Mouse (Mus musculus) cerebellum, adult 2 months (tissue): ENCODE results near the gene Bysl. TPM values are rescaled to one million over a fixed set of nuclear protein-coding genes. Genes with fewer than 3 reads are reported as not detected.

ENCODE experiments used
- DNase-seq, 2 experiments: peaks; one replicate each; pipeline ENCODE4 v3.0.0; 2021
- H3K27ac ChIP-seq: fragments of 200-500 bp; 2 replicates; pipeline ENCODE4 v1.5.1; 2012; ENCODE audit warnings: low read length, control low read depth, inconsistent platforms; ENCODE audit not compliant: insufficient read depth
- H3K27me3 ChIP-seq: fragments of 200-500 bp; 2 replicates; pipeline ENCODE4 v1.6.1; 2012; ENCODE audit warnings: inconsistent platforms, mild to moderate bottlenecking, low read length, moderate library complexity; ENCODE audit not compliant: control insufficient read depth, insufficient read depth
- H3K4me1 ChIP-seq: fragments of 200-500 bp; 2 replicates; pipeline ENCODE4 v1.6.1; 2011; ENCODE audit warnings: low read length; ENCODE audit not compliant: control insufficient read depth, insufficient read depth
- H3K4me3 ChIP-seq: fragments of 200-500 bp; replicated peaks from 2 replicates; pipeline ENCODE3; 2011; ENCODE audit warnings: mild to moderate bottlenecking, low read depth, low read length, control low read depth; ENCODE audit not compliant: insufficient read depth
- CTCF ChIP-seq: fragments of 200-500 bp; IDR thresholded peaks from 2 replicates; pipeline ENCODE4 v1.5.1; 2011; ENCODE audit warnings: low read depth, mild to moderate bottlenecking, control low read depth, low read length, moderate library complexity, borderline replicate concordance; ENCODE audit not compliant: insufficient read depth
- POLR2A ChIP-seq: fragments of 200-500 bp; IDR thresholded peaks from 2 replicates; pipeline ENCODE4 v1.6.1; 2011; ENCODE audit warnings: low read length, control low read depth, borderline replicate concordance; ENCODE audit not compliant: insufficient read depth
- WGBS: fragments of 180-500 bp; shearing (Covaris S2); methylation state at CpG from one replicate; pipeline ENCODE4 v1.1.7; 2018; 5-methylcytosine and 5-hydroxymethylcytosine counted together
- polyA plus RNA-seq: library from polyadenylated mRNA; depleted of rRNA; stranded (reverse); fragments of >200 nt; gene quantifications from 2 replicates; pipeline ENCODE4 v1.2.3, GENCODE M21; 2012

Gene Bysl
- polyA plus RNA-seq, 1 experiment: 14.9 TPM

DNA sequence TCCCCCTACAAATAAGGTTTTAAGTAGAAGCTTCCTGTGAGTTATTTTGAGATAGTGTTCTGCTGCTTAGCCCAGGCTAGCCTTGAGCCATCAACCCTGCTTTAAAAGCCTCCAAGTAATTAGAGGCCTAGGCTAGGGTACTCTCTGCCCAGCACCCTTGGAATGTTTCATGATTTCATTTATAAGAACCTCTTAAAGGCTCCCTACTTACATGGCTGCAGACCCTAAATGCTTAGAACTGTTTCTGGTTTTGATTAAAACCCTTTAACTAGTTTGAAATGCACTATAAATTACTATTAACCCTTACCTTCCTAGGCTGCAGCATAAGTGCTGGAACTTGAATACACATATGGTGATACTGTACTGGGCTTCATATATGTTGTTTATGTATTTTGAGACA, 38.9 kb downstream of the Bysl start:
- no peak for TF ChIP-seq CTCF
- TF ChIP-seq POLR2A: no peak
- DNase-seq: no peak
- Histone ChIP-seq H3K27ac (no peak overlapping the region), H3K4me1 (no peaks in the 10 kb centered on the region), H3K27me3 (no peaks in the 10 kb centered on the region), H3K4me3 (no peak overlapping the region)

DNA sequence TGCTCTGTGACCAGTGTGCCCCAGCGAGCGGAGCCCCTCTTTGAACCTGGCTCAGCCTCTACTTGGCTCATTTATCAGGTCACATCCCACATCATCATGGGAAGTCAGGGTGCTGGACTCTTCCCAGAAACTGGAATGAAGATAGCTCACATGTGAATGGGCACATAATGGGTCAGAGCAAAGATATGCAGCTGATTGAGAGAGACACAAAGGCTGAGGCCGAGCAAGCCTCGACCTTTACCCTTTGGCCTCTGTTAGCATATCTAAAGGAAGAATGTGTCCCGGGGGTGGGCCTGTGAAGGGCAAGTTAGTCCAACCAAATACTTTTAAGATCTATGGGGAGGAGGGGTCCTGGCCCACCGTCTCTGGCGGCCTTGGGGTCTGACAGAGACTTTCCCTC, 39.7 kb downstream of the Bysl start:
- no peak for TF ChIP-seq POLR2A
- TF ChIP-seq CTCF: no peak
- WGBS: 26% methylated on average over 7 of the region's 7 CpGs
- no peak overlapping the region for H3K27ac ChIP-seq
- H3K27me3 ChIP-seq: no peaks in the 10 kb centered on the region
- H3K4me3 ChIP-seq: no peak overlapping the region
- DNase-seq: no peak
- no peaks in the 10 kb centered on the region for H3K4me1 ChIP-seq

DNA sequence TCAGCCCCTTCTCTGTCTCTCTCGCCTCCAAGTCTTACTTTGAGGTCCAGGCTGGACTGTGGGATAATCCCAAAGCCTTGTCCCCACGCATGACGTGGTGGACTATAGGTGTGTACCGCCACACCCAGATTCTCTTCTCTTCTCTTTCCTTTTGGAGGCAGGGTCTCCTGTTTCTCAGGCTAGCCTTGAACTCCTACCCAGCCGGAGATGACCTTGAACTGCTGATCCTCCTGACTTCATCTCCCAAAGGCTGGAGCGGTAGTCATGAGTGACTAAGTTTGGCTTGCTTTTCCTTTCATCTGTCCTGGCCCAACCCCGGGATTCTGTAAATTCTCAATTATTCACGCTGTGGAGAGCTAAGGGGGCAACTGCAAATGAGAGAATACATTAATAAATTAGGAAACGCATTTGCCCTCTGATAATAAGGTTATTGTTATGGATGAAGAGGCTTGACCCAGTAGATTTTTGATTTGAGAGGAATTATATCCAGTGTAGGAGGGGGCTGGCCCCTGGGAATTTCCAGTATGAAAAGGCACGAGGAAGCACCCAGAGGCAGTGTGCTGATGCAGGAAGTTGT, 42.3 kb downstream of the Bysl start:
- Histone ChIP-seq H3K4me3 (no peak overlapping the region), H3K27ac (no peak overlapping the region), H3K27me3 (no peaks in the 10 kb centered on the region), H3K4me1 (no peaks in the 10 kb centered on the region)
- WGBS: 35% methylated on average over 10 of the region's 10 CpGs
- DNase-seq: no peak
- no peak for TF ChIP-seq POLR2A
- no peak for TF ChIP-seq CTCF

DNA sequence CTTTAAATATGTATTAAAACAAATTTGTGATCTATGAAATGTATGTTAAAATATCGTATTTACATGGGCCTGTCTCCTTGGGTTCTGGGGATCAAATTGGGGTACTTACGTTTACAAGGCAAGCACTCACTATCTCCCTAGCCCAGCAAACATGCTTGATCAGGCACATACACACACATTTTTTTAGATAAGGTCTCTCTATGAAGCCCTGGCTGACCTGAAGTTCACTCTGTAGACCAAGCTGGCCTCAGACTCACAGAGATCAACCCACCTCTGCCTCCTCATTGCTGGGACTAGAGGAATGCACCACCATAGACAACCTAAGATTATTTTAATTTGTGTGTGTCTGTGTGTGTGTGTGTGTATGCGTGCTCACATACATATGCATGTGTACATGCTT, 42.9 kb downstream of the Bysl start:
- no peak overlapping the region for H3K4me3 ChIP-seq
- no peaks in the 10 kb centered on the region for H3K4me1 ChIP-seq
- no peak for DNase-seq
- TF ChIP-seq CTCF: no peak
- no peak for TF ChIP-seq POLR2A
- H3K27me3 ChIP-seq: no peaks in the 10 kb centered on the region
- 92% methylated on average over 3 of the region's 3 CpGs for WGBS
- H3K27ac ChIP-seq: no peak overlapping the region

DNA sequence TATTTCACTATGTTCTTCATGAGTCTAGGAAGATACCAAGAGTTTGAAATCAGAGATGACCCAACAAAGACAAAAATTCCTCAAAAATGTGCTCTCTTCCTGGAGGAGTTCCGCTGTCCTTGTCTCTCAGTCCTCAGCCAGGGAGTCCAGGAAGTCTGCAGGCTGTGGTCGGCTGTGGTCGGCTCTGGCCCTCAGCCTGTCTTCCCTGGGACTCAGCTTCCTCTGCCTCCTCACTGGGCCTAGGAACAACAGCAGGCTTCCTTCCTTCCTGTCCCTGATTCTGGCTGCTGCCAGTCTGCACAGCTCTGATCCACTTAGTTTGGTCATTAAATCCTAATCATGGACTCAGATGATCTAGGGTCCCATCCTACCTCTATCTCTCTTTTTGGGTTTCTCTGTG, 44.0 kb downstream of the Bysl start:
- DNase-seq: no peak
- no peaks in the 10 kb centered on the region for H3K4me1 ChIP-seq
- H3K4me3 ChIP-seq: no peak overlapping the region
- H3K27me3 ChIP-seq: no peaks in the 10 kb centered on the region
- WGBS: 66% methylated on average over 3 of the region's 3 CpGs
- no peak for TF ChIP-seq POLR2A
- TF ChIP-seq CTCF: no peak
- no peak overlapping the region for H3K27ac ChIP-seq

DNA sequence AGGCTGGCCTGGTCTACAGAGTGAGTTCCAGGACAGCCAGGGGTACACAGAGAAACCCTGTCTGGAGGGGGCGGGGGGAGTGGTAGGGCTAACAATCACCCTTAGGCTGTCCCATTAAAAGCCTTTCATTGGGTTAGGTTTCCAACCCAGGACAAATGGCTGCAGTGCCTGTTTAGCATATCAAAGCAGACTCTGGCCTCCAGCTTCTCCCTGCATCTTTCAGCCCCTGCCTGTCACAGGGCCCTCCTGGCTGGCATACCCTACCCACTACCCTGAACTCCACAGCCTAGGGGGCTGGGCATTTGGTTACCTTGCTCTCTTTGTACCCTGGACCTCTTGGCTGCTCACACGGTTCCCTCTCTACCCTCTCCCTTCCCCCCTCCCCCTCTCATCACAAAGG, 45.2 kb downstream of the Bysl start:
- WGBS: 17% methylated on average over 2 of the region's 2 CpGs
- Histone ChIP-seq H3K27me3 (no peaks in the 10 kb centered on the region), H3K4me3 (no peak overlapping the region), H3K4me1 (no peaks in the 10 kb centered on the region), H3K27ac (no peak overlapping the region)
- DNase-seq: no peak
- TF ChIP-seq CTCF (no peak), POLR2A (no peak)

DNA sequence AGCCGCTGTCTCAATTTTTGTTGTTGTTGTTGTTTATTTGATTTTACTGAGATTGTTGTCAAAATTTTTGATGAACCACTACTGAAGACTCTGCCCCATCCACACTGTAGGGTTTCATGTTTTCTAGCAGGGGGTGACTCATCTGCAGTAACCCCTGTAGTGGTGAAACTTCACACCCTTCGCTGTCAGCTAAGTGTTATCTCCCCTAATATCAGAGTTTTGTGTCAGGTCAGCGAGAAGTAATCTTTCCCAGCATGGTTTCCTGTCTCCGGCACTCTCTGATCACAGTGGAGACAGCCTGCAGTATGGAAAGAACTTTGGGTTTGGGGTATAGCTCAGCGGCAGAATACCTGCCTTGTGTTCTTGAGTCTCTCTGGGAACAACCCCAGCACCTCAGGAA, 46.7 kb downstream of the Bysl start:
- WGBS: 84% methylated on average over 5 of the region's 5 CpGs
- Histone ChIP-seq H3K4me1 (no peaks in the 10 kb centered on the region), H3K27me3 (no peaks in the 10 kb centered on the region), H3K4me3 (no peak overlapping the region), H3K27ac (no peak overlapping the region)
- DNase-seq: no peak
- TF ChIP-seq CTCF: no peak
- TF ChIP-seq POLR2A: no peak

DNA sequence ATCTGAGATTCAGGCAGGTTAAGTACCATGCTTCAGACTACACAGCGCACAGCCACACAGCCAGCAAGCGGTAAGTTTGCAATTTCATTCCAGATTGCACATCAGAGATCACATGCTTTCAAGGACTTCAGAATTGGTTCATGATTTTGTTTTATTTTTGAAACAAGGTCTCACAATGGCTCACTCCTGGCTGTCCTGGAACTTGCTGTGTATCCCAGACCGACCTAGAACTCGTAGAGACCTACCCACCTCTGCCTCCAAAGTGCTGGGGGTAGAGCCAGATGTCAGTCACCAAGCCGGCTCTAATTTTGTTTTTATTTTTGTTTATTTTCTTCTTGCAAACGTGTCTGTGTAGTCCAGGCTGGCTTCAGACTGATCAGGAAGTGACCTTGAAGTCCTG, 48.4 kb downstream of the Bysl start:
- no peak for DNase-seq
- no peaks in the 10 kb centered on the region for H3K4me1 ChIP-seq
- TF ChIP-seq CTCF (no peak), POLR2A (no peak)
- H3K27me3 ChIP-seq: no peaks in the 10 kb centered on the region
- 78% methylated on average over 6 of the region's 6 CpGs for WGBS
- H3K27ac ChIP-seq: no peak overlapping the region
- no peak overlapping the region for H3K4me3 ChIP-seq

DNA sequence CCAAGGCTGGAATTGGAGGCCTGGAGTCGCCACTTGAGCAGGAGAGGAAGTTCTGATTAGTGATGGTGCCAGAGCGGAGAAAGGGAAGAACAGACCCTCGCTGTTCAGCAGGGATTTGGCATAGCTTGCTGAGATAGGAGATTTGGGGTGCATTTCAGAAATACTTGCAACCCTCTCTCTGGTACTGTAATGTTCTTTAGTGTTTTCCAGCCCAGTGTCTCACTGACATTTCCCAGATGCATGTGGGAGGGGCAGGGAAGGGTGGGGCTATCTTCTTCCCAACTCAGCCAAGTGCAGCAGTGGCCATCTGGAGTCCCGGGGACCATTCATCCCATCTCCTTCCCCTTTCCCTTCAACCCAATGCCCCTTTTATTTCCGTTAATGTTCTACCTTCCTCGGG, 51.6 kb downstream of the Bysl start:
- no peak for DNase-seq
- no peaks in the 10 kb centered on the region for H3K4me1 ChIP-seq
- TF ChIP-seq POLR2A (no peak), CTCF (no peak)
- H3K27ac ChIP-seq: no peak overlapping the region
- 52% methylated on average over 6 of the region's 6 CpGs for WGBS
- H3K27me3 ChIP-seq: no peaks in the 10 kb centered on the region
- no peak overlapping the region for H3K4me3 ChIP-seq
